Mouse (Mus musculus) lung, embryonic 16.5 days (tissue): ENCODE data around the gene St8sia1. TPM values are rescaled to one million over a fixed set of nuclear protein-coding genes. Genes with fewer than 3 reads are reported as not detected.
A peak's percentile ranks its signal among the peaks of the same experiment; 100 is the strongest.

Source experiments
- ATAC-seq: fragments of 200-750 bp; cut with Nextera tagmentation; 2 replicates; pipeline ENCODE4 v1.8.0; 2017; ENCODE audit warnings: low read depth, mild to moderate bottlenecking, moderate library complexity
- H3K27ac ChIP-seq: fragments of 300-500 bp; sonication (generic); 2 replicates; pipeline ENCODE4 v1.5.1; 2014; ENCODE audit warnings: mild to moderate bottlenecking, control low read depth, low read length
- H3K27me3 ChIP-seq: fragments of 300-500 bp; sonication (generic); 2 replicates; pipeline ENCODE4 v1.6.1; 2014; ENCODE audit warnings: low read depth, low read length, mixed read lengths; ENCODE audit not compliant: control insufficient read depth, insufficient read depth
- H3K36me3 ChIP-seq: fragments of 300-500 bp; sonication (generic); 2 replicates; pipeline ENCODE4 v1.6.1; 2014; ENCODE audit warnings: low read length; ENCODE audit not compliant: control insufficient read depth, insufficient read depth
- H3K4me1 ChIP-seq: fragments of 300-500 bp; sonication (generic); replicated peaks from 2 replicates; pipeline ENCODE4 v1.6.1; 2014; ENCODE audit warnings: low read length, mixed read lengths; ENCODE audit not compliant: control insufficient read depth, insufficient read depth
- H3K4me2 ChIP-seq: fragments of 300-500 bp; sonication (generic); 2 replicates; pipeline ENCODE4 v1.6.1; 2014; ENCODE audit warnings: low read depth, low read length, control low read depth
- H3K4me3 ChIP-seq: fragments of 300-500 bp; sonication (generic); 2 replicates; pipeline ENCODE4 v1.5.1; 2014; ENCODE audit warnings: mild to moderate bottlenecking, low read length, control low read depth
- H3K9ac ChIP-seq: fragments of 300-500 bp; sonication (generic); 2 replicates; pipeline ENCODE4 v1.6.1; 2014; ENCODE audit warnings: low read length, control low read depth
- H3K9me3 ChIP-seq: fragments of 300-500 bp; sonication (generic); 2 replicates; pipeline ENCODE4 v1.6.1; 2016; ENCODE audit warnings: low read length; ENCODE audit not compliant: control insufficient read depth
- WGBS: fragments of 180-500 bp; shearing (Covaris S2); extraction: QIAGEN DNeasy Blood & Tissue Kit; methylation state at CpG from one replicate; pipeline ENCODE4 v1.1.7; 2014; 5-methylcytosine and 5-hydroxymethylcytosine counted together
- polyA plus RNA-seq: library from polyadenylated mRNA; unstranded; fragments of >200 nt; fragmentation: Nextera tagmentation; extraction: Ambion mirVana; gene quantifications from 2 replicates; pipeline ENCODE4 v1.2.1, GENCODE M21; 2015

Gene St8sia1
- polyA plus RNA-seq, 1 experiment from 2014 or later = 0.30 TPM

- H3K9ac ChIP-seq = no peak overlapping the region
- WGBS = 72% methylated on average over 3 of the region's 3 CpGs
- H3K27me3 ChIP-seq = no peaks in the 10 kb centered on the region
- H3K4me2 ChIP-seq = no peak overlapping the region
- H3K36me3 ChIP-seq = no peaks in the 10 kb centered on the region
- no peak overlapping the region for H3K27ac ChIP-seq
- no peaks in the 10 kb centered on the region for H3K4me1 ChIP-seq
- no peak for ATAC-seq
- H3K9me3 ChIP-seq = no peaks in the 10 kb centered on the region
- no peak overlapping the region for H3K4me3 ChIP-seq
Measured at GRCm38 (mm10) chr6:142831706-142832105, 132.5 kb downstream of the St8sia1 start.

DNA sequence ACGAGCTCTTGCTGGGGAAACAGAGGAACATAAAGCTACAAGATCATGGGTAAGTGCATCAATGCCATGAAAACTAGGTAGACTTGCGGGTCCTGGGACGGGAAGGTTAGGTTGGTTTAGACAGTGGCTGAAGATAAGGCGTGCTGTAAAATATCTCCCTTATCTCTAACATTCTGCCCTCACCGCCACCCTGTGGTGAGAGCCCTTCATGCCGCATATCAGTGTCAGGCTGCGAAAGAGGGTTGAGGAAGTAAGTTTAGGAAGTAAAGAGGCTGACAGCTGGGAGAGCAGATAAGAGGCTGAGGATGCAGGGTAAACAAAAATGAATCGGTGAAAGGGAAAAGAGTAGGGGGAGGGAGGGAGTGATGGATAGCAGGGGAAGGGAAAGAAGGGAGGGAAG is 133.0 kb downstream of the St8sia1 start:
- no peaks in the 10 kb centered on the region for H3K4me1 ChIP-seq
- H3K27ac ChIP-seq = no peak overlapping the region
- ATAC-seq = no peak
- no peaks in the 10 kb centered on the region for H3K36me3 ChIP-seq
- no peaks in the 10 kb centered on the region for H3K9me3 ChIP-seq
- H3K4me2 ChIP-seq = no peak overlapping the region
- no peak overlapping the region for H3K9ac ChIP-seq
- 11% methylated on average over 8 of the region's 8 CpGs for WGBS
- no peak overlapping the region for H3K4me3 ChIP-seq
- H3K27me3 ChIP-seq = no peaks in the 10 kb centered on the region

DNA sequence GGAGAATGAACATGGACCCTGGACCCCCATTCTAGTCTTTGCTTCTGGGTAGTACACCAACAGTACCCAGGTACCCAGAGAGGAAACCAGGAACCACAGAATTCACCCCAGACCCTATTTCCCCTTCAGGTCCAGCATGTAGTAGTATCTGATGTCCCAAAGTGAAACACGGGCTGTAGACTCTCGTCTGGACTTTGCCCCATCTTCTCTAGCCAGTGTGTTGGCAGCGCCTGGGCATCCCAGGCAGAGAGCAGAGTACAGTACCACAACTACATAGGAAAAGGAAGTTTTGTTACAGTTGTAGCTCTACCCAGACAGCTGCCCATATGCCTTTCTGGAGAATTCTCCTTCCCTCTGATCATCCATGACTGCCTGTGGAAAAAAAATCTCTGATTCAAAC is 134.0 kb downstream of the St8sia1 start:
- no peak for ATAC-seq
- H3K27me3 ChIP-seq = no peaks in the 10 kb centered on the region
- 98% methylated on average over 3 of the region's 3 CpGs for WGBS
- no peak overlapping the region for H3K4me3 ChIP-seq
- no peaks in the 10 kb centered on the region for H3K4me1 ChIP-seq
- no peaks in the 10 kb centered on the region for H3K36me3 ChIP-seq
- no peaks in the 10 kb centered on the region for H3K9me3 ChIP-seq
- no peak overlapping the region for H3K4me2 ChIP-seq
- H3K27ac ChIP-seq = no peak overlapping the region
- H3K9ac ChIP-seq = no peak overlapping the region

GRCm38 (mm10) chr6:142825449-142825848 is 138.8 kb downstream of the St8sia1 start:
- no peaks in the 10 kb centered on the region for H3K36me3 ChIP-seq
- H3K4me3 ChIP-seq = no peak overlapping the region
- no peaks in the 10 kb centered on the region for H3K27me3 ChIP-seq
- no peak for ATAC-seq
- no peak overlapping the region for H3K27ac ChIP-seq
- H3K9me3 ChIP-seq = no peaks in the 10 kb centered on the region
- no peak overlapping the region for H3K9ac ChIP-seq
- no peaks in the 10 kb centered on the region for H3K4me1 ChIP-seq
- H3K4me2 ChIP-seq = no peak overlapping the region
- 70% methylated on average over 5 of the region's 5 CpGs for WGBS

- no peaks in the 10 kb centered on the region for H3K27me3 ChIP-seq
- no peak overlapping the region for H3K4me3 ChIP-seq
- ATAC-seq = no peak
- H3K9ac ChIP-seq = no peak overlapping the region
- no peak overlapping the region for H3K27ac ChIP-seq
- 61% methylated on average over 5 of the region's 5 CpGs for WGBS
- H3K9me3 ChIP-seq = no peaks in the 10 kb centered on the region
- H3K36me3 ChIP-seq = no peaks in the 10 kb centered on the region
- no peaks in the 10 kb centered on the region for H3K4me1 ChIP-seq
- no peak overlapping the region for H3K4me2 ChIP-seq
Measured at GRCm38 (mm10) chr6:142823008-142823787, 141.1 kb downstream of the St8sia1 start.

- 95% methylated on average over 10 of the region's 10 CpGs for WGBS
- no peak overlapping the region for H3K4me3 ChIP-seq
- H3K4me1 ChIP-seq = no peaks in the 10 kb centered on the region
- no peak overlapping the region for H3K9ac ChIP-seq
- no peak for ATAC-seq
- no peaks in the 10 kb centered on the region for H3K36me3 ChIP-seq
- no peaks in the 10 kb centered on the region for H3K27me3 ChIP-seq
- H3K9me3 ChIP-seq = no peaks in the 10 kb centered on the region
- H3K27ac ChIP-seq = no peak overlapping the region
- no peak overlapping the region for H3K4me2 ChIP-seq
Measured at GRCm38 (mm10) chr6:142818306-142818705, 145.9 kb downstream of the St8sia1 start.

DNA sequence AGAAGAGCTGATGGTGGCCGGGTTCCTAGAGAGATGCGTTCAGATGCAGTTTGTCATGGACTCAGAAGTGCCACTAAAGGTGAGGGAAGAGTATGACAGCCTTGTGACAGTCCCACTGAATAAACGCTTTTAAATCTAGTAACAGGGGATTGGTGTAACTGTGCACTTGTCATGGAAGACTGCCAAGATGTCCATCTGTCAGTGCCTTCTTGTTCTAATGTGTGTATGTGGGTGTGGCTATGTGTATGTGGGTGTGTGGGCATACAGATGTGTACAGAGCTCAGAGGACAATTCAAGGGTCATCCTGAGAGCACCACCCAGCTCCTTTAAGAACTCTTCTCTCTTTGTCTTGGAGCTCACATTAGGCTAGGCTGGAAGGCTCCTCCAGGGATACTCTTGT is 148.7 kb downstream of the St8sia1 start:
- 0 out of 2 replicates have a peak, but pooled peaks have one; percentile 16 for ATAC-seq
- WGBS = 59% methylated on average over 3 of the region's 3 CpGs
- no peaks in the 10 kb centered on the region for H3K4me1 ChIP-seq
- H3K27me3 ChIP-seq = no peaks in the 10 kb centered on the region
- no peak overlapping the region for H3K4me2 ChIP-seq
- no peak overlapping the region for H3K27ac ChIP-seq
- no peak overlapping the region for H3K4me3 ChIP-seq
- H3K9me3 ChIP-seq = no peaks in the 10 kb centered on the region
- no peaks in the 10 kb centered on the region for H3K36me3 ChIP-seq
- H3K9ac ChIP-seq = no peak overlapping the region

DNA sequence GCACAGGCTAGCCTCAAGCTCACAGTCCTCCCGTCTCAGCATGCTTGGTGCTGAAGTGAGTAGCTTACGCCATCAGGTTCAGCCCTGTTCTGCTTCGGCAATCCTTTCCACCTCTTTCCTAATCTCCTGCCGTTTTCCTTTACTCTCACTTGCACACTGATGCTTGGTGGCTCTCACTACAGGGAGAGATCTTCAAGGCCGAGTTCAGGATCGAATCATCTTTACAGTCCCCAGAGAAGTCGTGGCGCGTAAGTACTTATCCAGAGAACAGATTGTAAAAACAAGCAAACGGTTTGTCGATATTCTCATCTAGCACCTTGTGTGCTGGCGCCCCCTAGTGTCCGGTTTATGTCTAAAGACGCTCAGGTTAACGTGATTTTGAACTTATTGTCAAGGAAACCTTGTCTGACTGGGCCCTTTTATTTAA is 149.7 kb downstream of the St8sia1 start:
- ATAC-seq = peak; percentile 59; the same call in 1 of the 2 replicates
- Histone ChIP-seq H3K27me3 (no peaks in the 10 kb centered on the region), H3K9ac (peak overlapping the region; percentile 55), H3K4me2 (peak overlapping the region; percentile 69), H3K27ac (no peak overlapping the region), H3K36me3 (no peaks in the 10 kb centered on the region), H3K4me3 (peak overlapping the region; percentile 47), H3K9me3 (no peaks in the 10 kb centered on the region), H3K4me1 (no peaks in the 10 kb centered on the region)
- 3% methylated on average over 15 of the region's 15 CpGs for WGBS

DNA sequence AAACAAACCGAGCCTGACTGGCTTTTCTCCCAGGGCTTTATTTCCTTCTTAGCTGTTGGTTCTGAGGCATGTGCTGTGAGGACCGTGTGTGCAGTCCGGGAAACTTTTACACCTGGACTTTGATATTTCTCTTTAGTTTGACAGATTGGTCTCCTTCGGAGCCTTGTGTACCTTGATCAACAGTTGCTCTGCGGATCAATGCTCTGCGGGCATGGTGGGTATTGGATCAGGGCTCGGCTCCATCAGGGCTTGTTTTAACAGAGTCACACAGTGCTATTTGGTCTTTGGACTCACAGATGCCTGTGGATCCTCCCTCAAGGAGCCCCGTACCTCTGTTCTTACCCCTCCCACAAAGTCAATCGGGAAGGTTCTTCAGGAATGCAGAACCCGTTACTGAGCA is 150.2 kb downstream of the St8sia1 start:
- no peak overlapping the region for H3K27ac ChIP-seq
- no peaks in the 10 kb centered on the region for H3K27me3 ChIP-seq
- H3K9me3 ChIP-seq = no peaks in the 10 kb centered on the region
- H3K36me3 ChIP-seq = no peaks in the 10 kb centered on the region
- H3K4me3 ChIP-seq = no peak overlapping the region
- WGBS = 44% methylated on average over 10 of the region's 10 CpGs
- no peak overlapping the region for H3K9ac ChIP-seq
- no peaks in the 10 kb centered on the region for H3K4me1 ChIP-seq
- no peak for ATAC-seq
- peak overlapping the region; percentile 69 for H3K4me2 ChIP-seq
